Mouse (Mus musculus): ENCODE data around the gene Olfr1247.
"Not testable (repeated sequence)": the region's sequence is repeated elsewhere in the genome, so short reads cannot be mapped to it uniquely, and the experiment has no call there.

Olfr1247 gene

DNA sequence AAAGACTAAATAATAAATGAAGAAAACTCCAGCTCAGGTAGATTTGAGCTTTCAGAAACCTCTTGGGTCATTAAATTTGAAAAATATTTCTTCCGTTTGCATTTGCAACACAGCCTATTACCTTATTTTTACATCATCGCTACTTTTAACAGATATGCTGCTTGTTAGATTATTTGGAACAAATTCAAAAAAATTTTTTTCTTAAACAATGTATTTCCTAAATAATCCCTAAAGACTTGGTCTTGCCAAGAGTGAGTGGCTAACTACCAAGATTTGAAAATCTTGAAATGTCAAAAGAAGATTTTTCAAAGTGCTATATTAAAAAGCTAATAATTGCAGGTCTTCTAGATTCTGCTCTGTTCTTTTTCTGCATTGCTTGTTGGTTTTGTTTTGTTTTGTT lies at the start of gene Olfr1247:
Gene Olfr1247, minus strand, starts transcription at position 101 of the 400 bp plus-strand sequence.
- no peak for DNase-seq (ENCODE audit: low spot score in 2 of 2)

DNA sequence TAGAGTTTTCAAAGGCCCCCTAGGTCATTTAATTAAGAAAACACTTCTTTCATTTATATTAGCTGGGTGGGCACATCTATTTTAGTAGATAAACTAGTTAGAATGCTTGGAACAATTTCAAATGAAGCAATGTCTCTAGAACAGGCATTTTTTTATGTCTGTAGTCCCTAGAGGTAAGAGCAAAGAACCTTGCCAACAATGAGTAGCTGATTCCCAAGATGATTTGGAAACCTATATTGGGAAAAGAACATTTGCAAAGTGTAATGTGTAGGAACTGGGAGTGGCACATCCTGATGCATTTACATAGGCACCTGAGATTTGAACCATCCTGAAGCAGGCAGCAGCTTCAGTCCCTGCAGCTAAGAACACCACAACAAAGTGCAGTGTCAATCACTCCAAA lies 47.4 kb upstream of the Olfr1247 start, which contains the start of gene Olfr1250:
Gene Olfr1250, minus strand, starts transcription at position 101 of the 400 bp plus-strand sequence.
- DNase-seq (ENCODE audit: low spot score in 2 of 2), result no peak

DNA sequence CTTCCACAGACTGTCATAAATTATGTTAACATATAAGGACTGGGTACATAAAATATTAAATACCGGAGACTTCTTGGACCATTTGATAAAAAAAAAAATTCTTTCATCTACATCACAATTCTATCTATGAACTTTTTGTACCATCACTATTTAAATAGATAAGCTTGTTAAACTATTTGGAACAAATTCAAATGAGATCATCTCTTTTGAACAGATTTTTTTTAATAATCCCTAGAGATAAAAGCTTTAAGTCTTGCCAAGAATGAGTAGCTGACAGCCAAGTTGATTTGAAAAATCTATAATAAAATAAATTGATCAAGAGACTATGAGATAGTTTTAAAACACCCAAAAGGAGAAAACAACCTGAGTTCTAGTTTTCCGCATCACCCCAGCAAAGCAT lies 21.0 kb upstream of the Olfr1247 start, which contains the start of gene Olfr1249:
Gene Olfr1249, minus strand, starts transcription at position 101 of the 400 bp plus-strand sequence.
- no peak for DNase-seq (ENCODE audit: low spot score in 2 of 2)

DNA sequence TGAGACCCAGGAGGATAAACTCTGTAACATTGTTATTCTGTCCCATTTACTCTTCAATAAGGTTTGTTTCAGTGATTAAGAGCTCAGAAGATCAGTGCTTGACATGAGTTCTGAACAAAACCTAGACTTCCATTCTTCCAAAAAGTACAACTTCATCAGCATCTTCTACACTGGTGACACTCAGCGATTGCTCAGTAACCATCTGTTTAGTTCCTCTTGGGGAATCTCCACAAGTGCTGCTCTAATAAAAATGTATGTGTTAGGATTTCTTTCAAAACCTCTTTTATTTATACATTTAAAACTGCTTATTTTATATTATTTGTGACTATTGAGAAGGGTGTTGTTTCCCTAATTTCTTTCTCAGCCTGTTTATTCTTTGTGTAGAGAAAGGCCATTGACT lies 4.2 kb upstream of the Olfr1247 start, which contains the start of gene Olfr1248:
Gene Olfr1248, minus strand, starts transcription at position 101 of the 400 bp plus-strand sequence.
- DNase-seq (ENCODE audit: low spot score in 2 of 2), result not testable (repeated sequence)

DNA sequence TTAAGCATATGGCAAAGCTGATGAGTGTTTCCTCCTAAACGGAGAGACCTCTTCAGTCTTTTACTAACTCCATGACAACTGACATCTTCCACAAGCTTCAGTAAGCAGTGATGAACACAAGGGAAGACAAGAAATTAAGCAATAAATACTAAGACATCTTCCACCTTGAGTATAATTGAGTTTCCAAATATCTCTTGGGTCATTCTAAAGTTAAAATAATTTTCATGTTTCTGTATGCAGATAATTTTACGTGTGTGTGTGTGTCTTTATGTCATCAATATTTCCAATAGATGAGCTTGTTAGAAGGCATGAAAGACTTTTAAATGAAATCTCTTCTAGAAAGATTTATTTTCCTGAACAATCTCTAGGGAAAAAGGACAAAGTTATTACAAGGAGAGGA lies 20.9 kb downstream of the Olfr1247 start, which contains the start of gene Olfr1246:
Gene Olfr1246, minus strand, starts transcription at position 101 of the 400 bp plus-strand sequence.
- DNase-seq (ENCODE audit: low spot score in 2 of 2), result no peak

DNA sequence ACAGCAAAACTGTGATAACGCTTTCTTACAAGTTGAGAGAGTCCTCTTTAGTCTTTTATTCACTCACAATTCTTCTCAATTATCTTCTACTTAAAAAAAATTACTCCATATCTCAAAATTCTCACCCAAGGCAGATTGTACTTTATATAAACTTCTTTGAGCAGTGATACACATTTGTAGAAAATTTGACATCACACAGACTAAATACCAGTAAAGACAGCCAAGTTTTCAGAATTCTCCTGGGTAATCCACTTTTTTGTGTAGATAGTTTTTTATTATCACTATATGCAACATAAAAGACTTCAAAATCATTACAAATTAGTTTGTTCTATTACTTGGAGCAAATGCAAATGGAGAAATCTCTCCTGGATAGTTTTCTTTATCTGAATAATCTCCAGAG lies 35.6 kb downstream of the Olfr1247 start, which contains the start of gene Olfr1245:
Gene Olfr1245, minus strand, starts transcription at position 101 of the 400 bp plus-strand sequence.
- DNase-seq (ENCODE audit: low spot score in 2 of 2), result no peak

DNA sequence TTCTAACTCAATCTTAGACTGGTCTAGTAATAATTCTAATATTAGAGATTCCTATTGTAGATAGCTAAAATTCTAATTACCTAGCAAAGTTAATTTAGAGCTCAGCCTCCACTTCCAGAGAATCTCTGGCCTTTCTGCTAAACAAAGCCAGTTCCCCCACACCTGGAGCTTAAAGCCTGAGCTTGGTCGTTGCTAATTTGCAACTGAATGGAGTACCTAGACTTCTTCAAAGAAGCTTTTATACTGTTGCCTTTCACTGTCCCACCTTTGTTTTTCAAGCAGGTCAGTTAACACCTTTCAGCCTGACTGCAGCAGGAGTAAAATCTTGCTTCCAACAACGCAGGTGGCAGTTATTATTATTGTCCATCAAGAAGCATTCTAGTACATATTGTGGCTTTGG lies 51.2 kb downstream of the Olfr1247 start:
- DNase-seq (ENCODE audit: low spot score in 2 of 2), result not testable (repeated sequence)
